Mouse (Mus musculus) hindbrain, postnatal 0 days (tissue): ENCODE results near the gene Lin7c. TPM values are rescaled to one million over a fixed set of nuclear protein-coding genes. Genes with fewer than 3 reads are reported as not detected.

Experiments
- ATAC-seq: fragments of 200-750 bp; cut with Nextera tagmentation; 2 replicates; pipeline ENCODE4 v1.8.0; 2017; ENCODE audit warnings: mild to moderate bottlenecking, moderate TSS enrichment, moderate library complexity
- DNase-seq: peaks from one replicate; pipeline ENCODE4 v3.0.0-alpha.2; 2015; ENCODE audit warnings: low spot score
- H3K27ac ChIP-seq: fragments of 300-500 bp; sonication (generic); 2 replicates; pipeline ENCODE4 v1.5.1; 2014; ENCODE audit warnings: mild to moderate bottlenecking
- H3K27me3 ChIP-seq: fragments of 300-500 bp; sonication (generic); 2 replicates; pipeline ENCODE4 v1.6.1; 2014; ENCODE audit warnings: low read length, mixed read lengths; ENCODE audit not compliant: insufficient read depth
- H3K36me3 ChIP-seq: fragments of 300-500 bp; sonication (generic); 2 replicates; pipeline ENCODE4 v1.6.1; 2014; ENCODE audit warnings: low read length, mixed read lengths; ENCODE audit not compliant: insufficient read depth
- H3K4me1 ChIP-seq: fragments of 300-500 bp; sonication (generic); 2 replicates; pipeline ENCODE4 v1.6.1; 2014; ENCODE audit warnings: antibody characterized with exemption, low read length, mixed read lengths; ENCODE audit not compliant: insufficient read depth
- H3K4me2 ChIP-seq: fragments of 300-500 bp; sonication (generic); 2 replicates; pipeline ENCODE4 v1.6.1; 2014; ENCODE audit warnings: low read depth, mild to moderate bottlenecking, low read length, moderate library complexity, mixed read lengths
- H3K4me3 ChIP-seq: fragments of 300-500 bp; sonication (generic); 2 replicates; pipeline ENCODE4 v1.5.1; 2014; ENCODE audit warnings: low read length
- H3K9ac ChIP-seq: fragments of 300-500 bp; sonication (generic); replicated peaks from 2 replicates; pipeline ENCODE4 v1.6.1; 2014; ENCODE audit warnings: mild to moderate bottlenecking, low read length, moderate library complexity, mixed read lengths
- H3K9me3 ChIP-seq: fragments of 300-500 bp; sonication (generic); 2 replicates; pipeline ENCODE4 v1.6.1; 2016; ENCODE audit warnings: low read length, mixed read lengths
- CTCF ChIP-seq: IDR thresholded peaks from 2 replicates; pipeline ENCODE4 v1.5.1; 2016; ENCODE audit warnings: antibody characterized with exemption, control low read depth, low read depth
- WGBS: fragments of 180-500 bp; shearing (Covaris S2); extraction: QIAGEN DNeasy Blood & Tissue Kit; methylation state at CpG from one replicate; pipeline ENCODE4 v1.1.7; 2014; 5-methylcytosine and 5-hydroxymethylcytosine counted together
- polyA plus RNA-seq: library from polyadenylated mRNA; unstranded; fragments of >200 nt; fragmentation: Nextera tagmentation; extraction: Ambion mirVana; gene quantifications from 2 replicates; pipeline ENCODE4 v1.2.1, GENCODE M21; 2015
- total RNA-seq: library from RNA; depleted of rRNA; stranded (reverse); fragments of >200 nt; gene quantifications from 2 replicates; pipeline ENCODE4 v1.2.3, GENCODE M21; 2014

Lin7c gene
- total and polyA plus RNA-seq, 2 experiments from 2014 or later = 147 to 158 TPM

DNA sequence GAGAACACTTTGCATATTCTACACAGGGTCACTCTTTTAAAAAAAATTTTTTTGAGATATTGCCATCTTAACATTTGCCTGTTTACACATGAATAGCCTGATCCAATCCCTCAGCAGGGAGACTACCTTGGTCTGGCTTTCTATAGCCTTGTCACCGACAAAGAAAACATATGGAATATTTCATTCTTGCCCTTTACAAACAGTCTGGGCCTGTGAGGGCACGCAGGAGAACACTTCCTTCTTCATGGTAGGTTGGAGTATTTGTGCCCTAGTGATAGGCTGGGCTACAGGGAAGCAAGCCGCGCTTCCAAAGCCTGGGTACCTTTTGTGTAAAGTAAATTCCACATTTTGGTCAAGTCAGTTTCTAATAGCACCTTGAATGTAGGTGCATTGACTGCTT, 38.1 kb downstream of the Lin7c start:
- Histone ChIP-seq H3K27ac (no peak overlapping the region), H3K36me3 (no peaks in the 10 kb centered on the region), H3K9ac (no peak overlapping the region), H3K4me3 (no peak overlapping the region), H3K4me1 (peaks cover 3% of the 10 kb centered on the region), H3K4me2 (no peak overlapping the region), H3K9me3 (no peaks in the 10 kb centered on the region), H3K27me3 (no peaks in the 10 kb centered on the region)
- 0 out of 2 replicates have a peak, but pooled peaks have one; percentile 61 for ATAC-seq
- peak; percentile 22 for DNase-seq
- TF ChIP-seq CTCF = no peak
- 66% methylated on average over 4 of the region's 4 CpGs for WGBS

GRCm38 (mm10) chr2:109929256-109929655, 38.6 kb downstream of the Lin7c start:
- Histone ChIP-seq H3K4me2 (no peak overlapping the region), H3K9ac (no peak overlapping the region), H3K36me3 (no peaks in the 10 kb centered on the region), H3K4me3 (no peak overlapping the region), H3K4me1 (peaks cover 3% of the 10 kb centered on the region), H3K9me3 (no peaks in the 10 kb centered on the region), H3K27ac (no peak overlapping the region), H3K27me3 (no peaks in the 10 kb centered on the region)
- no peak for TF ChIP-seq CTCF
- DNase-seq (peak; percentile 18), ATAC-seq (no peak)
- 65% methylated on average over 3 of the region's 3 CpGs for WGBS

GRCm38 (mm10) chr2:109930366-109930765, 39.7 kb downstream of the Lin7c start:
- peaks cover 3% of the 10 kb centered on the region for H3K4me1 ChIP-seq
- no peak for TF ChIP-seq CTCF
- H3K4me2 ChIP-seq = no peak overlapping the region
- H3K4me3 ChIP-seq = no peak overlapping the region
- H3K36me3 ChIP-seq = no peaks in the 10 kb centered on the region
- H3K9ac ChIP-seq = no peak overlapping the region
- H3K27me3 ChIP-seq = no peaks in the 10 kb centered on the region
- H3K9me3 ChIP-seq = no peaks in the 10 kb centered on the region
- 94% methylated on average over 5 of the region's 5 CpGs for WGBS
- ATAC-seq = no peak
- DNase-seq = no peak
- H3K27ac ChIP-seq = no peak overlapping the region

DNA sequence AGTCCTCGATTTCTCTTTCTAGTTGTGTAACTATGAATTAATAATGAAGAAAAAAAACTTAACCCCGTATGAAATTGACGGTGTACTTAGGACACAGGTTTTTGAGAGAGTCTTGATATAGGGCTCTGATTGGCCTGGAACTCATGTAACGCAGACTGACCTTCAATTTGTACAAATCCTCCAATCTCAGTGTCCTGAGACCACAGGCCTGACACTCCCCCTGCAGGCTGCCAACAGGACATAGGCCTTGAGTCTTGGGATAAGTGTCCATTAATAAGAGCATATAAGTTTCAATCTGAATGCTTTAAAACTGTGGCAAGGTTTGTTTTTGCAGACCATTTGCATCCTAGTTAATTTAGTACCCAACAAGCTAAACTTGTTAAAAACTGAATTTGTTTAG, 40.1 kb downstream of the Lin7c start:
- ATAC-seq = no peak
- Histone ChIP-seq H3K36me3 (no peaks in the 10 kb centered on the region), H3K9ac (no peak overlapping the region), H3K27ac (no peak overlapping the region), H3K4me2 (no peak overlapping the region), H3K9me3 (no peaks in the 10 kb centered on the region), H3K4me3 (no peak overlapping the region), H3K27me3 (no peaks in the 10 kb centered on the region), H3K4me1 (peaks cover 3% of the 10 kb centered on the region)
- TF ChIP-seq CTCF = no peak
- WGBS = 92% methylated on average over 4 of the region's 4 CpGs
- DNase-seq = no peak

GRCm38 (mm10) chr2:109931978-109932780, 41.5 kb downstream of the Lin7c start:
- Histone ChIP-seq H3K4me1 (peaks cover 3% of the 10 kb centered on the region), H3K9ac (no peak overlapping the region), H3K27ac (no peak overlapping the region), H3K4me3 (no peak overlapping the region), H3K4me2 (no peak overlapping the region), H3K9me3 (no peaks in the 10 kb centered on the region), H3K27me3 (no peaks in the 10 kb centered on the region), H3K36me3 (no peaks in the 10 kb centered on the region)
- WGBS = 56% methylated on average over 13 of the region's 13 CpGs
- no peak for DNase-seq
- no peak for TF ChIP-seq CTCF
- no peak for ATAC-seq

- H3K4me2 ChIP-seq = no peak overlapping the region
- H3K4me3 ChIP-seq = no peak overlapping the region
- H3K36me3 ChIP-seq = no peaks in the 10 kb centered on the region
- H3K27ac ChIP-seq = no peak overlapping the region
- DNase-seq (no peak), ATAC-seq (no peak)
- WGBS = 88% methylated on average over 3 of the region's 3 CpGs
- no peaks in the 10 kb centered on the region for H3K27me3 ChIP-seq
- H3K4me1 ChIP-seq = no peaks in the 10 kb centered on the region; the same call in 1 of the 2 replicates
- no peak overlapping the region for H3K9ac ChIP-seq
- no peak for TF ChIP-seq CTCF
- H3K9me3 ChIP-seq = no peaks in the 10 kb centered on the region
Measured at GRCm38 (mm10) chr2:109933151-109933550, 42.5 kb downstream of the Lin7c start.

- WGBS = 62% methylated on average over 4 of the region's 4 CpGs
Measured at GRCm38 (mm10) chr2:109934086-109934485, 43.4 kb downstream of the Lin7c start.

More at GRCm38 (mm10) chr2:109934086-109934485, 43.4 kb downstream of the Lin7c start:
- ATAC-seq (no peak), DNase-seq (no peak)
- Histone ChIP-seq H3K4me3 (no peak overlapping the region), H3K4me1 (no peaks in the 10 kb centered on the region; the same call in 1 of the 2 replicates), H3K27me3 (no peaks in the 10 kb centered on the region), H3K36me3 (no peaks in the 10 kb centered on the region), H3K27ac (no peak overlapping the region), H3K4me2 (no peak overlapping the region), H3K9ac (no peak overlapping the region), H3K9me3 (no peaks in the 10 kb centered on the region)
- TF ChIP-seq CTCF = no peak
